Comparison of ENCODE assay signal across 11 mouse cellular contexts in genomic region chr8:104592566-104592965, GRCm38 (mm10). TPM values are rescaled to one million over a fixed set of nuclear protein-coding genes. Genes with fewer than 3 reads are reported as not detected.
DNase-seq lines count a peak whose midpoint lies in the region; ATAC-seq and TF ChIP-seq lines count a peak whose summit lies in the region.
"Had no signal": no experiment of that assay in that cellular context is flagged by ENCODE, and none has a peak within 500 bp of the region (broad histone marks: within the 10 kb centered on the region; RNA-seq: fewer than 3 reads in every experiment).

No protein-coding gene starts in this region.

- peak overlapping the region; percentile 82 for H3K4me2 ChIP-seq in kidney, embryonic 16.5 days (replicated peaks; ENCODE audit: low read depth, low read length)
- 0 out of 2 replicates have a peak overlapping the region, but pooled peaks have one; percentile 69 for H3K4me2 ChIP-seq in forebrain, embryonic 15.5 days (replicated peaks)
- 0 out of 2 replicates have a peak overlapping the region, but pooled peaks have one; percentile 69 for H3K4me2 ChIP-seq in limb, embryonic 15.5 days
- peak overlapping the region; percentile 65 for H3K4me2 ChIP-seq in neural tube, embryonic 15.5 days

- peaks cover 22% of the 10 kb centered on the region for H3K4me1 ChIP-seq in kidney, embryonic 16.5 days (ENCODE audit: insufficient read depth, low read length)
- H3K4me1 ChIP-seq in forebrain, embryonic 15.5 days: peaks cover 8% of the 10 kb centered on the region
- peaks cover 13% of the 10 kb centered on the region for H3K4me1 ChIP-seq in limb, embryonic 15.5 days
- peaks cover 15% of the 10 kb centered on the region for H3K4me1 ChIP-seq in neural tube, embryonic 15.5 days
- 0 out of 2 replicates have a peak, but pooled peaks cover 3% of the 10 kb centered on the region for H3K4me1 ChIP-seq in lung, adult 2 months (ENCODE audit: control insufficient read depth, insufficient read depth, low read length)

- H3K27me3 ChIP-seq in kidney, embryonic 16.5 days (ENCODE audit: insufficient read depth, low read length): no peaks in the 10 kb centered on the region
- no peaks in the 10 kb centered on the region for H3K27me3 ChIP-seq in forebrain, embryonic 15.5 days
- no peaks in the 10 kb centered on the region for H3K27me3 ChIP-seq in limb, embryonic 15.5 days
- no peaks in the 10 kb centered on the region for H3K27me3 ChIP-seq in neural tube, embryonic 15.5 days (replicated peaks)

- ATAC-seq in kidney, embryonic 16.5 days (ENCODE audit: low FRiP score, low TSS enrichment): no peak
- no peak for ATAC-seq in forebrain, embryonic 15.5 days (replicated peaks)
- no peak for ATAC-seq in limb, embryonic 15.5 days (ENCODE audit: insufficient number of reproducible peaks, low FRiP score, low TSS enrichment, low read depth)
- ATAC-seq in neural tube, embryonic 15.5 days (ENCODE audit: low FRiP score): no peak
- no peak for ATAC-seq in erythroid progenitor cell, adult 5-6 weeks (replicated peaks; ENCODE audit: low FRiP score, poor library complexity, severe bottlenecking)

- peak overlapping the region; percentile 75; the same call in 1 of the 2 replicates for H3K4me3 ChIP-seq in kidney, embryonic 16.5 days (ENCODE audit: low read length)
- H3K4me3 ChIP-seq in forebrain, embryonic 15.5 days: 0 out of 2 replicates have a peak overlapping the region, but pooled peaks have one; percentile 57
- no peak overlapping the region for H3K4me3 ChIP-seq in limb, embryonic 15.5 days
- H3K4me3 ChIP-seq in neural tube, embryonic 15.5 days (replicated peaks): peak overlapping the region; percentile 66
- no peak overlapping the region for H3K4me3 ChIP-seq in lung, adult 2 months (replicated peaks; ENCODE audit: extremely low read depth, low read depth, low read length)

- TF ChIP-seq POLR2A in lung, adult 2 months (IDR thresholded peaks at IDR 0.05; ENCODE audit: borderline replicate concordance, extremely low read depth, low read depth, low read length): no peak

- no peak overlapping the region for H3K9ac ChIP-seq in kidney, embryonic 16.5 days (replicated peaks; ENCODE audit: low read length)
- no peak overlapping the region for H3K9ac ChIP-seq in forebrain, embryonic 15.5 days (replicated peaks)
- no peak overlapping the region for H3K9ac ChIP-seq in limb, embryonic 15.5 days
- H3K9ac ChIP-seq in neural tube, embryonic 15.5 days (replicated peaks): no peak overlapping the region

- TF ChIP-seq CTCF in lung, adult 2 months (IDR thresholded peaks at IDR 0.05; ENCODE audit: insufficient read depth, low read length): no peak

- no peaks in the 10 kb centered on the region for H3K9me3 ChIP-seq in kidney, embryonic 16.5 days (ENCODE audit: low read length)
- H3K9me3 ChIP-seq in forebrain, embryonic 15.5 days: no peaks in the 10 kb centered on the region
- H3K9me3 ChIP-seq in limb, embryonic 15.5 days: no peaks in the 10 kb centered on the region
- H3K9me3 ChIP-seq in neural tube, embryonic 15.5 days (replicated peaks): no peaks in the 10 kb centered on the region

- WGBS in kidney, embryonic 16.5 days: 56% methylated on average over 6 of the region's 6 CpGs
- 77% methylated on average over 6 of the region's 6 CpGs for WGBS in forebrain, embryonic 15.5 days
- 59% methylated on average over 6 of the region's 6 CpGs for WGBS in limb, embryonic 15.5 days
- WGBS in neural tube, embryonic 15.5 days: 66% methylated on average over 6 of the region's 6 CpGs
- WGBS in lung, adult 2 months: 60% methylated on average over 6 of the region's 6 CpGs

- H3K36me3 ChIP-seq in kidney, embryonic 16.5 days (ENCODE audit: insufficient read depth, low read length): peaks cover 20% of the 10 kb centered on the region
- peaks cover 18% of the 10 kb centered on the region; the same call in 1 of the 2 replicates for H3K36me3 ChIP-seq in forebrain, embryonic 15.5 days
- peaks cover 24% of the 10 kb centered on the region for H3K36me3 ChIP-seq in limb, embryonic 15.5 days
- peaks cover 26% of the 10 kb centered on the region for H3K36me3 ChIP-seq in neural tube, embryonic 15.5 days

- DNase-seq in kidney, postnatal 4 days: no peak
- DNase-seq in left cerebral cortex, adult 8-10 months (ENCODE audit: low spot score in 2 of 2): no peak
- DNase-seq in lung, adult 2 months: no peak
- DNase-seq: cerebellum, adult 11 months; thymus, adult 2 months had no signal

- no peak overlapping the region for H3K27ac ChIP-seq in kidney, embryonic 16.5 days (ENCODE audit: low read length)
- no peak overlapping the region for H3K27ac ChIP-seq in forebrain, embryonic 15.5 days (replicated peaks)
- no peak overlapping the region for H3K27ac ChIP-seq in limb, embryonic 15.5 days
- H3K27ac ChIP-seq in neural tube, embryonic 15.5 days (replicated peaks): no peak overlapping the region

RNA-seq across cellular contexts. Expression of gene Pdp2, which starts 1.3 kb away (rescaled TPM):
- polyA plus RNA-seq in kidney, embryonic 16.5 days (2015; fragmentation: Nextera tagmentation; extraction: Ambion mirVana): 19.2 and 20.3 TPM in 2 replicates
- polyA plus RNA-seq in forebrain, embryonic 15.5 days (2015; fragmentation: Nextera tagmentation; extraction: Ambion mirVana): 17.8 and 18.7 TPM in 2 replicates
- 8.8 and 10.1 TPM in 2 replicates for polyA plus RNA-seq in limb, embryonic 15.5 days (2015; fragmentation: Nextera tagmentation; extraction: Ambion mirVana)
- polyA plus RNA-seq in neural tube, embryonic 15.5 days (2015; fragmentation: Nextera tagmentation; extraction: Ambion mirVana): 18.4 and 19.7 TPM in 2 replicates
- total RNA-seq in left cerebral cortex, adult 8-10 months (2022): 10 to 100 TPM in 3 of 4 experiments, 1 to 10 TPM in 1; 9.0 to 11.6 (median 10.4) TPM
- total RNA-seq in erythroid progenitor cell, adult 5-6 weeks (2015; ENCODE audit: low replicate concordance): 0.36 and 2.1 TPM in 2 replicates
- total RNA-seq in erythroid progenitor cell, adult 5-6 weeks (2017; ENCODE audit: low replicate concordance): 1.2 and 1.7 TPM in 2 replicates
- 3.4 and 4.4 TPM in 2 replicates for polyA plus RNA-seq in lung, adult 2 months (2012; rRNA removed)

RNA-seq across cellular contexts. Expression of gene Cdh16, which starts 31.6 kb away (rescaled TPM):
- 385 and 427 TPM in 2 replicates for polyA plus RNA-seq in kidney, embryonic 16.5 days (2015; fragmentation: Nextera tagmentation; extraction: Ambion mirVana)
- polyA plus RNA-seq in forebrain, embryonic 15.5 days (2015; fragmentation: Nextera tagmentation; extraction: Ambion mirVana): not detected in 2 replicates
- 1.4 and 2.1 TPM in 2 replicates for polyA plus RNA-seq in limb, embryonic 15.5 days (2015; fragmentation: Nextera tagmentation; extraction: Ambion mirVana)
- 0.38 TPM in 1 of 2 replicates, not detected in the other for polyA plus RNA-seq in neural tube, embryonic 15.5 days (2015; fragmentation: Nextera tagmentation; extraction: Ambion mirVana)
- total RNA-seq in left cerebral cortex, adult 8-10 months (2022): not detected
- total RNA-seq in erythroid progenitor cell, adult 5-6 weeks (2015; ENCODE audit: low replicate concordance): not detected in 2 replicates
- not detected in 2 replicates for total RNA-seq in erythroid progenitor cell, adult 5-6 weeks (2017; ENCODE audit: low replicate concordance)
- 9.6 and 16.2 TPM in 2 replicates for polyA plus RNA-seq in lung, adult 2 months (2012; rRNA removed)
- total RNA-seq: left cerebral cortex, adult 18-20 months had no signal

RNA-seq across cellular contexts. Expression of gene Rrad, which starts 38.6 kb away (rescaled TPM):
- polyA plus RNA-seq in kidney, embryonic 16.5 days (2015; fragmentation: Nextera tagmentation; extraction: Ambion mirVana): 13.5 and 15.0 TPM in 2 replicates
- polyA plus RNA-seq in forebrain, embryonic 15.5 days (2015; fragmentation: Nextera tagmentation; extraction: Ambion mirVana): 2.4 and 3.0 TPM in 2 replicates
- 25.9 and 44.8 TPM in 2 replicates for polyA plus RNA-seq in limb, embryonic 15.5 days (2015; fragmentation: Nextera tagmentation; extraction: Ambion mirVana)
- polyA plus RNA-seq in neural tube, embryonic 15.5 days (2015; fragmentation: Nextera tagmentation; extraction: Ambion mirVana): 4.7 and 6.8 TPM in 2 replicates
- 1 to 10 TPM; 2.0 to 3.3 (median 2.5) TPM for total RNA-seq in left cerebral cortex, adult 8-10 months (2022)
- 2.2 TPM in 1 of 2 replicates, not detected in the other for total RNA-seq in erythroid progenitor cell, adult 5-6 weeks (2015; ENCODE audit: low replicate concordance)
- total RNA-seq in erythroid progenitor cell, adult 5-6 weeks (2017; ENCODE audit: low replicate concordance): not detected in 2 replicates
- polyA plus RNA-seq in lung, adult 2 months (2012; rRNA removed): 10.9 and 19.5 TPM in 2 replicates

RNA-seq across cellular contexts. Expression of gene Ciao2b, which starts 49.2 kb away (rescaled TPM):
- 106 and 108 TPM in 2 replicates for polyA plus RNA-seq in kidney, embryonic 16.5 days (2015; fragmentation: Nextera tagmentation; extraction: Ambion mirVana)
- polyA plus RNA-seq in forebrain, embryonic 15.5 days (2015; fragmentation: Nextera tagmentation; extraction: Ambion mirVana): 145 and 153 TPM in 2 replicates
- 83.0 and 92.9 TPM in 2 replicates for polyA plus RNA-seq in limb, embryonic 15.5 days (2015; fragmentation: Nextera tagmentation; extraction: Ambion mirVana)
- 121 and 135 TPM in 2 replicates for polyA plus RNA-seq in neural tube, embryonic 15.5 days (2015; fragmentation: Nextera tagmentation; extraction: Ambion mirVana)
- 10 to 100 TPM; 28.4 to 34.8 (median 31.5) TPM for total RNA-seq in left cerebral cortex, adult 8-10 months (2022)
- total RNA-seq in erythroid progenitor cell, adult 5-6 weeks (2015; ENCODE audit: low replicate concordance): 9.7 and 18.9 TPM in 2 replicates
- total RNA-seq in erythroid progenitor cell, adult 5-6 weeks (2017; ENCODE audit: low replicate concordance): 8.1 and 10.8 TPM in 2 replicates
- 34.7 and 35.3 TPM in 2 replicates for polyA plus RNA-seq in lung, adult 2 months (2012; rRNA removed)

RNA-seq across cellular contexts. Expression of gene Car7, which starts 58.1 kb away (rescaled TPM):
- 2.4 and 3.3 TPM in 2 replicates for polyA plus RNA-seq in kidney, embryonic 16.5 days (2015; fragmentation: Nextera tagmentation; extraction: Ambion mirVana)
- 1.7 and 2.0 TPM in 2 replicates for polyA plus RNA-seq in forebrain, embryonic 15.5 days (2015; fragmentation: Nextera tagmentation; extraction: Ambion mirVana)
- 1.0 and 1.2 TPM in 2 replicates for polyA plus RNA-seq in limb, embryonic 15.5 days (2015; fragmentation: Nextera tagmentation; extraction: Ambion mirVana)
- polyA plus RNA-seq in neural tube, embryonic 15.5 days (2015; fragmentation: Nextera tagmentation; extraction: Ambion mirVana): 3.0 and 3.3 TPM in 2 replicates
- 10 to 100 TPM; 22.8 to 28.3 (median 26.8) TPM for total RNA-seq in left cerebral cortex, adult 8-10 months (2022)
- not detected in 2 replicates for total RNA-seq in erythroid progenitor cell, adult 5-6 weeks (2015; ENCODE audit: low replicate concordance)
- total RNA-seq in erythroid progenitor cell, adult 5-6 weeks (2017; ENCODE audit: low replicate concordance): not detected in 2 replicates
- 1.4 and 1.8 TPM in 2 replicates for polyA plus RNA-seq in lung, adult 2 months (2012; rRNA removed)

Comparison
In these comparisons a context has a peak if more than half of its experiments do, and no peak if none do; other contexts are left out.
1. H3K4me3 ChIP-seq: peak in kidney, embryonic 16.5 days (single experiment), forebrain, embryonic 15.5 days (single experiment) and neural tube, embryonic 15.5 days (single experiment); none in limb, embryonic 15.5 days (single experiment) and lung, adult 2 months (single experiment).
2. RNA of gene Cdh16, which starts 31.6 kb away (polyA plus RNA-seq): 385 to 427 TPM in kidney, embryonic 16.5 days; 9.6 to 16.2 TPM in lung, adult 2 months, 1.4 to 2.1 TPM in limb, embryonic 15.5 days, not detected in forebrain, embryonic 15.5 days and 0.38 TPM in neural tube, embryonic 15.5 days; every median in the first group is over 10 times any median in the second.
3. Peak in every context shown above with its lines, with median percentiles within 50 percentile points of each other: H3K4me2 ChIP-seq.